Mouse (Mus musculus): ENCODE data around the gene Olfr1208.

Gene Olfr1208

DNA sequence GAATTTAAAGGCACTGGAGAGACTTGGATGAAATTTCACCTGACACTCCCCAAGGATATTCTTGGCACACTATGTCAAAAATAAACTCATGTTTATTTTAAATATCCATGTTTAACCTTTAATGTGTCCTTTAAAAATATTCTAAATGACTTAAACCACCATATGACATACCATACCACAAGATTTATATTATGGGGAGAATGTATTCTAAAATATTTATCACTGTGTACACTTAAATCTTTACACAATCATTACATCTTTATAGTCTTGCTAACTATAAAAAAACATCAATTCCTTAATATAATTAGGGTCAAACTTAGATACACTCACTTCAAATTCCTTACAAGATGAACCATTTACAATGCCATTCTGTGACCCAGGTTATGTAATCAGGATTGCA lies at the start of gene Olfr1208:
Gene Olfr1208 (minus strand): TSS at position 101 of the 400 bp plus-strand sequence.
- DNase-seq, result no peak

- no peak for DNase-seq
These were observed 35.9 kb upstream of the Olfr1208 start, which contains the start of gene Olfr1211 for GRCm38 (mm10) chr2:88938011-88938410. Olfr1211 (minus strand) TSS chr2:88938111.

- DNase-seq, result no peak
These were observed 12.9 kb upstream of the Olfr1208 start, which contains the start of gene Olfr1209 for GRCm38 (mm10) chr2:88915057-88915456. Olfr1209 (minus strand) TSS chr2:88915157.

DNA sequence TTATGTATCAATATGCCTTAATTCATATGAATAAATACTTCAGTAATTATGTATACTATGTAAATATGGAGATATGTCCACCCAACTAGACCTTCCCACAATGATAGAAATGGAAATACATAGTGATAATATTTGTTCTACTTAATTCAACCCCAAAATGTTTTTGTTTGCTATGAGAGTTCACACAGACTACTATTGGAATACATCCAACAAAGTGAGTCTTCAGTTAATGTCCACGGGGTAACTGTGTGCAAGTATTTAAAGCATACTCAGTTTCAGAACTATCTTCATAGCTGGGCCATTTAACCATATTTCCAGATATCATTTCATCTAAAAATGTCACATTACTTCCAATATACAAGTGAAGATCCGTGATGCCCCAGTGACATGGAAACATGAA lies 39.2 kb downstream of the Olfr1208 start, which contains the start of gene Olfr1206:
Gene Olfr1206 (plus strand): TSS at position 301 of the 400 bp plus-strand sequence.
- DNase-seq, result no peak

- DNase-seq, result no peak
These were observed 53.1 kb downstream of the Olfr1208 start, which contains the start of gene Olfr1204 for GRCm38 (mm10) chr2:88848992-88849391. Olfr1204 (plus strand) TSS chr2:88849292.
